10 mouse cellular contexts compared by ENCODE assay signal in genomic region chr6:54917523-54917922, GRCm38 (mm10). TPM values are rescaled to one million over a fixed set of nuclear protein-coding genes. Genes with fewer than 3 reads are reported as not detected.
DNase-seq lines count a peak whose midpoint lies in the region; ATAC-seq and TF ChIP-seq lines count a peak whose summit lies in the region.
"Had no signal": no experiment of that assay in that cellular context is flagged by ENCODE, and none has a peak within 500 bp of the region (broad histone marks: within the 10 kb centered on the region; RNA-seq: fewer than 3 reads in every experiment).

No protein-coding gene starts in this region.

- no peak overlapping the region for H3K27ac ChIP-seq in intestine, embryonic 14.5 days (ENCODE audit: low read depth)
- H3K27ac ChIP-seq in intestine, embryonic 16.5 days (ENCODE audit: low read length) = no peak overlapping the region
- no peak overlapping the region for H3K27ac ChIP-seq in ES-E14 (ENCODE audit: insufficient read depth, low read depth, low read length, poor library complexity, severe bottlenecking)
- H3K27ac ChIP-seq in layer of hippocampus, adult 2 months = no peak overlapping the region
- H3K27ac ChIP-seq: embryonic facial prominence, embryonic 12.5 days had no signal

- no peaks in the 10 kb centered on the region for H3K4me1 ChIP-seq in intestine, embryonic 14.5 days (replicated peaks; ENCODE audit: control insufficient read depth, insufficient read depth, low read length)
- H3K4me1 ChIP-seq in intestine, embryonic 16.5 days (ENCODE audit: control insufficient read depth, insufficient read depth, low read length) = no peaks in the 10 kb centered on the region
- H3K4me1 ChIP-seq in ES-E14 (ENCODE audit: control insufficient read depth in 2 of 2, insufficient read depth in 2 of 2, low read length in 2 of 2, poor library complexity in 1 of 2) = no peaks in the 10 kb centered on the region; a peak in 1 of 4 replicates
- H3K4me1 ChIP-seq: embryonic facial prominence, embryonic 12.5 days had no signal

- H3K4me2 ChIP-seq in intestine, embryonic 14.5 days (ENCODE audit: low read length) = no peak overlapping the region
- no peak overlapping the region for H3K4me2 ChIP-seq in intestine, embryonic 16.5 days (ENCODE audit: low read depth, low read length)
- H3K4me2 ChIP-seq: embryonic facial prominence, embryonic 12.5 days had no signal

- H3K36me3 ChIP-seq in intestine, embryonic 14.5 days (ENCODE audit: control insufficient read depth, insufficient read depth, low read length) = no peaks in the 10 kb centered on the region
- no peaks in the 10 kb centered on the region for H3K36me3 ChIP-seq in intestine, embryonic 16.5 days (ENCODE audit: control insufficient read depth, insufficient read depth, low read length)
- H3K36me3 ChIP-seq in ES-E14 (ENCODE audit: control insufficient read depth, insufficient read depth, low read length, poor library complexity, severe bottlenecking) = no peaks in the 10 kb centered on the region
- H3K36me3 ChIP-seq: embryonic facial prominence, embryonic 12.5 days had no signal

- 33% methylated on average over 4 of the region's 4 CpGs for WGBS in intestine, embryonic 14.5 days
- 35% methylated on average over 4 of the region's 4 CpGs for whole genome bisulfite sequencing in intestine, embryonic 16.5 days

- H3K9ac ChIP-seq in intestine, embryonic 14.5 days (ENCODE audit: low read length) = no peak overlapping the region
- H3K9ac ChIP-seq in intestine, embryonic 16.5 days (ENCODE audit: low read depth, low read length) = no peak overlapping the region
- H3K9ac ChIP-seq in ES-E14 (ENCODE audit: insufficient read depth, low read depth, low read length, poor library complexity, severe bottlenecking) = no peak overlapping the region
- H3K9ac ChIP-seq: embryonic facial prominence, embryonic 12.5 days had no signal

- TF ChIP-seq CTCF in layer of hippocampus, adult 2 months (conservative IDR thresholded peaks at IDR 0.05) = peak; percentile 87

- no peak overlapping the region for H3K4me3 ChIP-seq in intestine, embryonic 14.5 days (ENCODE audit: low read depth, low read length)
- no peak overlapping the region for H3K4me3 ChIP-seq in intestine, embryonic 16.5 days (ENCODE audit: low read length)
- no peak overlapping the region for H3K4me3 ChIP-seq in ES-E14 (ENCODE audit: insufficient read depth in 1 of 2, low read depth in 1 of 2, low read length in 2 of 2, poor library complexity in 1 of 2, severe bottlenecking in 1 of 2)
- no peak overlapping the region for H3K4me3 ChIP-seq in layer of hippocampus, adult 2 months
- H3K4me3 ChIP-seq: embryonic facial prominence, embryonic 12.5 days; megakaryocyte, embryonic 14.5 days had no signal

- no peaks in the 10 kb centered on the region for H3K9me3 ChIP-seq in intestine, embryonic 14.5 days (ENCODE audit: control insufficient read depth, low read length)
- no peaks in the 10 kb centered on the region for H3K9me3 ChIP-seq in intestine, embryonic 16.5 days (ENCODE audit: control insufficient read depth, low read length)
- H3K9me3 ChIP-seq in ES-E14 (ENCODE audit: control insufficient read depth, insufficient read depth, low read depth, low read length) = no peaks in the 10 kb centered on the region
- H3K9me3 ChIP-seq: embryonic facial prominence, embryonic 12.5 days; megakaryocyte, embryonic 14.5 days had no signal

- no peak; the same call in 1 of the 2 replicates for ATAC-seq in intestine, embryonic 14.5 days (replicated peaks; ENCODE audit: low FRiP score, low TSS enrichment, low read depth)
- no peak for ATAC-seq in intestine, embryonic 16.5 days

- DNase-seq in intestine, embryonic 14.5 days (ENCODE audit: low spot score) = peak; percentile 55
- DNase-seq in ES-E14 (ENCODE audit: low read depth, low spot score) = peak; percentile 38
- peak; percentile 8 for DNase-seq in cerebellum, adult 9-11 months
- peak; percentile 76 for DNase-seq in heart, adult 8-10 months (ENCODE audit: low spot score)
- DNase-seq in layer of hippocampus, adult 2 months (ENCODE audit: low spot score in 2 of 2) = peak; percentile 32 to 49
- DNase-seq in lung, postnatal 4 days = peak; percentile 48 to 77
- peak; percentile 58 for DNase-seq in thymus, postnatal 0 days (ENCODE audit: low spot score)

- in situ Hi-C loops in ES-E14 (cut with MboI; ENCODE audit: low sequenced_read_pairs in 2 of 2, unreplicated experiment in 2 of 2) = no loop called here

- no peaks in the 10 kb centered on the region for H3K27me3 ChIP-seq in intestine, embryonic 14.5 days (replicated peaks; ENCODE audit: control insufficient read depth, insufficient read depth, low read length)
- no peaks in the 10 kb centered on the region for H3K27me3 ChIP-seq in intestine, embryonic 16.5 days (replicated peaks; ENCODE audit: control insufficient read depth, insufficient read depth, low read length)
- H3K27me3 ChIP-seq: embryonic facial prominence, embryonic 12.5 days had no signal

TF ChIP-seq in ES-E14, 5 proteins besides CTCF, POLR2A, EP300 and RAD21:
- TF ChIP-seq CHD2 (IDR thresholded peaks at IDR 0.05; ENCODE audit: low read depth, low read length) = no peak
- TF ChIP-seq ZNF384 (IDR thresholded peaks at IDR 0.05; ENCODE audit: low read depth, low read length) = no peak
- no peak for TF ChIP-seq MAFK (IDR thresholded peaks at IDR 0.05; ENCODE audit: insufficient read depth, low read depth, low read length)
- TF ChIP-seq HCFC1 (IDR thresholded peaks at IDR 0.05; ENCODE audit: borderline replicate concordance, insufficient read depth, low read length) = no peak
- no peak for TF ChIP-seq ZC3H11A (IDR thresholded peaks at IDR 0.05; ENCODE audit: borderline replicate concordance, low read depth, low read length)

RNA-seq across cellular contexts. Expression of gene Nod1, which starts 54.9 kb away (rescaled TPM):
- 5.6 and 6.7 TPM in 2 replicates for polyA plus RNA-seq in intestine, embryonic 14.5 days (2014; fragmentation: Nextera tagmentation; extraction: Ambion mirVana)
- 4.8 TPM in 2 replicates for polyA plus RNA-seq in intestine, embryonic 16.5 days (2015; fragmentation: Nextera tagmentation; extraction: Ambion mirVana)
- 1.3 and 1.6 TPM in 2 replicates for total RNA-seq in ES-E14 (2012; rRNA removed)
- total RNA-seq in heart, adult 8-10 months (2022) = 10 to 100 TPM; 17.8 to 19.7 (median 19.4) TPM
- 1 to 10 TPM; 4.9 TPM for total RNA-seq in layer of hippocampus, adult 2 months (2021)
- 3.5 and 4.0 TPM in 2 replicates for polyA plus RNA-seq in thymus, postnatal 0 days (2015; fragmentation: Nextera tagmentation; extraction: Ambion mirVana)

Comparison
In these comparisons a context has a peak if more than half of its experiments do, and no peak if none do; other contexts are left out.
1. DNase-seq: peak in every context shown above with its lines; median percentile 76 in heart, adult 8-10 months; 62 in lung, postnatal 4 days; 58 in thymus, postnatal 0 days; 55 in intestine, embryonic 14.5 days; 40 in layer of hippocampus, adult 2 months; 38 in ES-E14; 8 in cerebellum, adult 9-11 months.